Mouse (Mus musculus): Measurements from ENCODE around the gene Cym.

Gene Cym

DNA sequence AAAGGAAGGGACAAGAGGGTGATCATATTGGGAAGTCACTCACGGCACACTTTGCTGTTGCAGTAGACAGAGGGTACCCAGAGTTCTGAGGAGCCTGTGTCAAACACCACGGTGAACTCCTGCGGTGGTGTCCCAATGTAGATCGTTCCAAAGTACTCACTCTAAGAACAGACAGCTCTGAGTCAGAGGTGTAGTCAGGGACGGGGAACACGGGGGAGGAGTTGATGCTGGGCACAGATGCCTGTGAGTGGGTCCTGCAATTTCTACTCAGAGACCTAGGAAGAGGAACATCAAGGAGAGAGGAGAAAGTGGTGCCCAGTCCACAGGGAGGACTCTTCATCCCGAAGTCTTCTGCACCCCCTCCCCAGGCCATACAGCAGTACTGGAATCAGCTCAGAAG is 3.0 kb downstream of the Cym start:
- no peak for DNase-seq

DNA sequence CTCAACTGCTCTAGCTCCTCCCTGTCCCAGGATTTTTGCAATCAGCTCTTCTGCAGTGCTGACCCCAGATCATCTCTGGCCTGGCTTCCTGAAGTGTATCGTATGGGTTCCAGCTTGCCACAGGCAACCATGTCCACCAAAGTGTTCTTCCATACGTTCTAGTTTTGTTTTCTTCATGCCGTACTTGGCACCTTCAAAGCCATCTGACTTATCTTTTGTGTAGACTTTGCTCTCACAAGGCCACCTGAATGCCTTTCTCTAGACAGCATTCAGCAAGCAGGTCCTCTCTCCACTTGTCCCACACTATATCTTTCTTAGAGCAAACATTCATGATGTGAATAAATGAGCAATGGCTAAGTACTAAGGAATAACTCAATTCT is 4.4 kb downstream of the Cym start:
- no peak for DNase-seq

DNA sequence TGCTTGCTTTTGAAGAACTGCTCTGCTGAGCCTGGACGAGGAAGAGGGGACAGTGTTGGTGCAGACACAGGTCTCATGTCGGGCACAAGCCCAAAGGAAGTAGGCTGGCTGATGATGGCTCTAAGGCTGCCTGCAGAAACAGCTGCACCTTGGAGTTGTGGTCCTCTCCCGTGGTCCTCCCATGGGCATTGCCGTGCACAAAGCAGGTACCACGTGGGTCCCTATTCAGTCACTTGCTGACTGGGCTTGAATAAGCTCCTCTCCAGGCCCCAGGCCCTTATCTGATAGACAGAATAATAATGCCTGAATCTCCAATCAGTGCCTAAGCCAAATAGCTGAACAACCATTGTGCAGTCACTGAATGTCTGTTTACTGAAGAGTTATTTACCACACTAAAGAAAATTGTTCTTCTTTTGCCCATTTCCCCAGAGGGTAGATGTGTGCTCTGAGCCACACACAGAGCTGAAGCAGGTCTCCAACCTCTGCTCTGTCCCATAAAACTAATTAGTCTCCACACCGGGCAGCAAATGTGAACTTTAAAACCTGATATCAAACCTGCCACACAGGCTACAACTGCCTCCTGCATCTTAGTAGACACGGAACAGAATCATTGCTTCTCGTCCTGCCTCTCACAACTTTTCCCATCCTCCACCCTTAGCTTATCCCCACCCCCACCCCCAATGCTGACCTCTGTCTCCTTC is 5.0 kb downstream of the Cym start:
- no peak for DNase-seq

DNA sequence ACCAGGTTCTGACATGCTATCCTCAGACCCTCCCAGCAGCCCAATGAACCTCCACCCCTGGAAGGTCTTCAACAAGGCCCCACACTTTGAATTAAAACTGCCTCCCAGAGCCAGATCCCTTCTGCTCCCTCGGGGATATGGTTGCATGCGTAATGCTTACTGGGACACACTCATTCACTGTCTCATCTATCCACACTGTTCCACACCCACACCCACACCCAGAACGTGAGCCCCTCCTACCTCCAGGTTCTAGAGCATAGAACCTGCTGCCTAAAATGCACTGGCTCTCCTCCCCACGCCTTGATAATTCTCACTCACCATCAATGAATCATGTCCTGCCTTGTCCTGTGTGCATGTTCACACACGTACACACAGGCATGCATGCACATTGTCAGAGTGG is 6.9 kb downstream of the Cym start:
- DNase-seq, result no peak

DNA sequence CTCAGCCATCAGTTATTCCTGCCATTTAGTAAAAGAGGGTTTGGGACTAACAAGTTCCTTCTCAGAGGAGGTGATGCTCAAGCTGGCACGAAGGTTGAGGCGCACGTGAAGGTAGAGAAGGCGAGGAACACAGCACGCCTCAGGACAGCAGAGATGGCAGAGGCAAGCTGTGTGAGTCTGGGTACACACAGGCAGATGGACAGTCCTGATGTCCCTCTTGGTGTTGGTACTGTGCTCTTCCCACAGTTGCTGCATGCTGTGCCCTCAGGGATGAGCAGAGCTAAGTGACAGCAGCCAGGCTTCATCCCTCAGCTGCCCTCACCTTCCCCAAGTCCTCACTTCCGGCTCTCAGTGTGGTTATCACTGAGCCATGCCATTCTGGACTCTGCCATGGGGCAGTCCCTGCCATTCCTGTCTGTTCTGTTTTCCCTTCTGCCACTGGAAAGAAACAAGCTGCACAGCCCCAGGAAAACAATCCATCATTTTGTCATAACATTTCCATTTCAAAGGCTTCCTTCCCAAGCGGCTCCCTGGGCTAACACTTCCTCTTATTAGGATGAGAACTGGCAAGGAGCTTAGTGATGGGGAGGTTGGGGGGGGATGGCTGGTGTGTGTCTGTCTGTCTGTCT is 13.8 kb downstream of the Cym start:
- no peak for DNase-seq

DNA sequence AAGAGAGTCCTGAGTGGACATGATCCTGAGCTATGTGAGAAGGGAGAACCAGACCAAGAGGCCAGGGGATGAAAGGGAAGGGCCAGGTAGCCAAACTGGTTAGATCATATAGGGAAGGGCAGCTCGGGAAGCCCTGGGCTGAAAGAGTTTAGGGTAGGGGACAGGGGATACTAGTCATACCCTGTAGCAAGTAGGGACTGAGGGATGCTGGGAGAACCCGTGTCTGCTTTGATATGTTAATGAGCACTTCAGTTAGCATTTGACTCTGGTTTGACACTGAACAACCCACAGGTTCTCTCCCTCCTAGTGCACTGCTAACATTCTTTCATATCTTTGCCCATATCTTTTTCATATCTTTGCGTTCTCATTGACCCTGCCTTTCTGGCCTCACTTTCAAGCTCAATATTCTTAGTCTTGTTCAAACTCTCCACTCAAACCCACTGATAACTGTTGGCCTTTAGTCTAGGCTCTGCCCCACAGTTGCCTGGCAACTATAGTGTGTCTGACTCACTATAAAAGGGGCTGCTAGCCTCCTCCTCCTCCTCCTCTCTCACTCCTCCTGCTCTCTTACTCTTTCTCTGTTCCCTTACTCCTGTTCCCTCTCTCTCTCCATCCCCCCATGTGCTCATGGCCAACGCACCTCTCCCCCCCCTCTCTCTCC is 14.9 kb downstream of the Cym start:
- DNase-seq, result no peak

DNA sequence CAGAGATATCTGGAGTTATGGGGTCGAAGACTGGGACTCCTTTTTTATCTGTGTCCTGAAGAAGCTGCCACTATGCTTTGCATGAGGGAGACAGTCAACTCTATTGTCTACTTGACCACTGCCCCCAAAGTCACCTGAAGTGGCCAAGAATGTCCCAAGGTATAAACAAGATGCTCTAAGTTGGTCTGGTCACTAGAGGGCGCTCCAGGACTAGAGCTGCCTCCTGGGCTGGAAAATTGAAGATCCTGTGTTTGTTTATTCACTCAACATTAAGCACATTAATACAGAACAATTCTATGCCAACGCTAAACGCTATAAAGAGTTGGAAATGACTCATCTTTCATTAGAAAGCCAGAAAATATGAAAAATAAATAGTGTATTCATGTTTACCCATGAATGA is 15.5 kb downstream of the Cym start:
- DNase-seq, result peak; percentile 73 to 82

DNA sequence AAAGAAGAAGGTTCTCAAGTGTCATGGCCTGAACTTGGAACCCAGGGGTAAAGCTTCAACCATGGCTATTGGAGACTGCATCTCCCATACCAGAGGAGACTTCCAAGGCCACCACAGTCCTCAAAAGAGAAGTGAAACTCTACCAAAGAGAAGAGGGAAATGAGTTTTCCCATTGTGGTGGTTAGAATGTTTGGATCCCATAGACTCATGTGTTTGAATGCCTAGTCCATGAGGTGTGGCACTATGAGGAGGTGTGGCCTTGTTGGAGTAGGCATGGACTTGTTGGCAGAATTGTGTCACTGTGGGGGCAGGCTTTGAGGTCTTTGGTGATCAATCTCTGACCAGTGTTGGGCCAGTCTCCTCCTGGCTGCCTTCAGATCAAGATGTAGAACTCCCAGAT is 16.4 kb downstream of the Cym start:
- no peak for DNase-seq

DNA sequence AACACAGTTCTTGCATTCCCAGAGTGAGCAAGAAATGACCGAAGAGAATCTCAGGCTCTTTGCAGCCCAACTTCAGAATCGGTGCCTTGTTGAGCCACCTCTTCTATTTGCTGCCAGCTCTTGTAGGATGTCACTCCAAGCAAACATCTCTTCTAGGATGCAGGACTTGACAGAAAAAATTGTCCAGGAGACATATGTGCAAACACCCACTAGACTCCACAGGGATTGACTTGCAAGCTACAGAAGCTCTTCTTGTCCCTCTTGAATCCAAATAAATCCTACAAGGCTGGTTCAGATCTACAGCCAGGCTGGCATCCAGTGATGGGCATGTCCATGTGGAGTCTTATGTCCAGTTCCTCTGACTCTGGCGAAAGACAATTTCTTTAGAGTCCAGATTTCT is 17.1 kb downstream of the Cym start:
- no peak for DNase-seq

DNA sequence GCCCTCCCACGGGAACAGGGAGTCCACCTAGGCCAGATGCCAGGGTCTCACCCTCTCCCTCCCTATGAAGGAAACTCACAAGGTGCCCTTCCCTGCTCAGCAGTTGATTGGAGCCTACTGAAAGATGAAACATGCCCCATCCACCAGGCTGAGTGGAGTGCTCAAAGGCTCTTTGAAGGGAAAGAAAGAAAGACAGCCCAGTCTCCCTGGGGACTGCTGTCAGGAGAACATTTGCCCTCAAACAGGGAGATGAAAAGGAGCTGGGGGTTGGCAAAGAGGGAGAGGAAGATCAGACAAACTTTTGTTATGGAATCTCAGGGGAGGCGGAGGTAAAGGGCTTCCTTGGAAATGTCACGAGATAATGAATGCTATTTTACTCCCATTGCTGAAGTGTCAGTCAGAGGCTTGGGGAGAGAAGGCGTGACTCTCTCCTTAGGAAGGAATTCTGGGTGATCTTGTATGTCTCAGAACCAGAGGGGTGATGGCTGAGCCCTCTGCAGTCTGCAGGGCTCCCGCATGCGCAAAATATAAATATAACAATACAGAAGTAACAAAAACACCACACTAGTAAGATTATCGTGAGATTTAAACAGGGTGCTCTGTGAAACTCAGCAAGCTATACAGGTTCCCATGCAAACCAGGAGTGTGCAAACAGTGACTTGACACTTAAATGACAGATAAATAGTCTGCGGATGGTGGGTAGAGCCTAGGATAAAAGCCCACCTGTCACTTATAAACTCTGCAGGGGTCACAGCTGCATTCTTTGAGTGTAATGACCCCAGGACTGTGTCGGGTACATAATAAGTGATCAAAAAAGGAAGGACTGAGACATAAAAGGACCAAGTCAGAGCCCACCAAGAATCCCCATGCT is 20.0 kb downstream of the Cym start:
- no peak for DNase-seq

DNA sequence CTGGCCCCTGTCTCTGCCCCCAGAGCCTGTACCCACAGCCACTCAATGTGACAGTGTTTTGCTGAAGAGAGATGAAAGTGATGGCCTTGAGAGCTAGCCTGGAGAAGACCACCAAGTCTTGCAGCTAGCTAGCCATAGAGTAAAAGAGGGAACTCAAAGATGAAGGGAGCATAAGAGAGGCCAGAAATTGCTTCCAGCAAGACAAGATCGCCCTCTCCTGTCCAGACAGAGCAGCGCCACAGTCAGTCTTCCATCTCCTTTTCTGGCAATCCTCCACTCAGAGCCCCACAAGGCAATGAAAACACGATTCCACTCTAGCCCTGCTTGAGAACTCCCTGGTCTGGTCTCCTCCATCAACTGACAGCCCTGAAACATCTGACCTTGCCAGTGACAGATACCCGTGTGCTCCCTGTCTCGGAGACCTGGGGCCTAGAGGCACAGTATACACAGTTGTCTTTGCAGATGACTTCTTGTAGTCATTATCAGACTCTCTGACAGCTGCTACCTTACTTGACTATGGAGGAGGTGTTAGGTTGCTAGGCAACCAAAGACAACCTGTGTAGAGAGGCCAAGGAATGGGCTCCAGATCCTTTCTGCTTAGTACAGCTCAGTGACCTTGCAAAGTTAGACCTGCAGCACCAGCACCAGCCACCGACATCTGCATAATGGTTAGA is 33.2 kb downstream of the Cym start:
- peak; percentile 77 to 80 for DNase-seq

DNA sequence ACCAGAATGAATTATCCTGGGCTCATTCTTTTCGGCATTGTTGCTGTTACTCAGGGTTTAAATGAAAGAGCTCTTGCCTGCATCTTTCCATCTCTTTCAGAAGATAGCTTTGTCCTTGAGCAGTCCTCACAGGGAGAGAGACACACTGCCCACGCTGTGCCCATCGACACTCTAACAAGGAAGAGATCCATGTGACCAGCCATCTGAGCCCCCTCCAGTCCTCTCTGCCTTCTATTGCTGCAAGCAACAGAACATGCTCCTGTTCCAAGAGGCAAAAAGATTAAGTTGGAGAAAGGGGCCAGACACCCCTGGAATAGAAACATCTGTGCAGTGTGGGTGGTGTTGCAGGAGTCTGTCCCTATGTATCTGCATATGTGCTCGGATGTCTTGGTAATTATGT is 34.5 kb downstream of the Cym start:
- no peak for DNase-seq

DNA sequence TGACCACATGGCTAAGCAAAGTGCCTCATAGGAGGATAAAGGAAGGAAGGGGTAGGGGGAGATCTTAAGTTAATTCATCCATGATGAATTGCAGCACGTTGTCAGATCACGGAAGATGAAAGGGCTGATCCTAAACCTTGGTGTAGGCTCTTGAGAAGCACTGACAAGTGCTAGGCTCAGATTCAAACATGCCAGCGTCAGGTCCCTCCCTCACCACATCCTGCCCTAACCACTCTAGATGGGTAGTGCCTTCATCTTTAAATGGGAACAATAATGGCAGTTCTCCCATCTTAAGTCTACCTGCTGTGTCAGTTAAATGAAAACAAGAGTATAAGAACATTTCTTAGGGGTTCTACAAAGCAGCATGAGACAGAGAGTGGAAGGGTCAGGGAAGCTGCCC is 35.9 kb downstream of the Cym start:
- no peak for DNase-seq

DNA sequence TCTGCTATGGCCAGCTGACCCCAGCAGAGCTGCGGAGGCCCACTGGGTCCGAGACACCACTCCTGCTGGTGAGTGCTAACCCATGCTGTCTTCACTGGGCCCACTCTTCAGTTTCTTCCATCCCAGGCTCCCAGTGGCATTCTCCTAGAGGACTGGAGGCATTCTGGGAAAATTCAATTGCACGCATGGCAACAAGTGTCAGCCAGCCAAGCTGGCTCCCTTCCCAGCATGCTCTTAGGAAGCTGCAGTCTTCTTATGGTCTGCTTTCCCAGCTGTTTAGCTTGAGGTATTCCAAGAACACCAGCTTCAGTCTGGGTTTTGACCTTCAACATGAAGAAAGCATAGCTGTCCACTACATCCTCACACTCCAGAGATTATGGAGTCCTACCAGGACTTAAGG is 38.4 kb downstream of the Cym start:
- DNase-seq, result no peak

DNA sequence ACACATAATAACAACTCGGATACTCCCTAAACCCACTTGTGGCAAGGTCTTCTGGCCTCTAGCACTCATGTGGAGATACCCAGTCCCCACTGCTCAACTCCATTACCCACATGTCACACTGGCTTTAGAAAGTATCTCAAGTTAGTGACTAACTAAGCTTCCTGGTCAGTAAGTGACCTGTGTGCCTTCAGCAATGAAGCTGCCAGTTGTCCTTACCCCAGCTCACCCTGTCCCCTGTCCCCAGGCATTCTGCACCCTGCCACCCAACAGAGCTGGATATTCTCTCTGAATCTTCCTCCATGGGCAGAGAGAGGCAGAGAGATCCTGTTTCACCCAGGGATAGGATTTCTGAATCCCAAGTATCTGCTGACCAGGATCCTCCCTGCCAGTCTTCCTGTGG is 38.8 kb downstream of the Cym start, which contains the start of gene Kcna10:
Gene Kcna10 (plus strand): TSS at position 301 of the 400 bp plus-strand sequence.
- DNase-seq, result no peak

DNA sequence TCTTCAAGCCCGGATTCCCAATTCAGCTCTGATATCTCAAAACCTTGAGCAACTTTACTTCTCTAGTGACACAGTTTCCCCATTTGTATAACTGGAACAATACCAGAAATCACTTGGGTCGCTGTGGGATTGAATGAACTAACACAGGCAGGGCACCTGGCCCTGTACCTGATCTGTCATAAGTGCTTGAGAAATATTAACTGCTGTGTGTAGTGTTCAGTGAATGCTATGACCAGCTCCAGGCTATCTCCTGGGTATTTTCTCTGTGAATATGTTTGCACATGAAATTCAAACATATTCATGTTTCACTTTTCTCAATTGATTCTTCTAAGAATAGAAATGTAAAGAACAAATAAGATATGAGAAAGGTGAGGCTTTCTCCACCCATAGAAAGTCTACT is 40.7 kb downstream of the Cym start:
- DNase-seq, result no peak

DNA sequence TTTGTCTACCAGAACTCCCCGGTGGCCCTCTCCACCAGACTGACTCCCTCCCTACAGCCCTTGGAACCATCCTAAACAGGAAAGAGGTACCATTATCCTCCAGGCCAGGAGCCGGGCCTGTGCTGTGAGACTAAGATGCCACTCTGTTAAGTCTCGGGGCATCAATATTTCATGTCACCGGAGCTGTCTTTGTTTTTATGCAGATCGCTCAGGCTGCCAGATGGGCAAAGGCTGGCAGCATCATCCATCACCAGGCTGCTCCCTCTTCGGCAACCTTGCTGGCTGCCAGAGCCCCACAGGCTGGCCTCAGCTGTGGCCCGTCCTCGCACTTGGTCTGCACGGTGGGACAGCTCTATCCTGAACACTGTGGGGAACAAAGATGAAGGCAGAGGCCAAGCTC is 45.0 kb downstream of the Cym start:
- peak; percentile 68 to 74 for DNase-seq

DNA sequence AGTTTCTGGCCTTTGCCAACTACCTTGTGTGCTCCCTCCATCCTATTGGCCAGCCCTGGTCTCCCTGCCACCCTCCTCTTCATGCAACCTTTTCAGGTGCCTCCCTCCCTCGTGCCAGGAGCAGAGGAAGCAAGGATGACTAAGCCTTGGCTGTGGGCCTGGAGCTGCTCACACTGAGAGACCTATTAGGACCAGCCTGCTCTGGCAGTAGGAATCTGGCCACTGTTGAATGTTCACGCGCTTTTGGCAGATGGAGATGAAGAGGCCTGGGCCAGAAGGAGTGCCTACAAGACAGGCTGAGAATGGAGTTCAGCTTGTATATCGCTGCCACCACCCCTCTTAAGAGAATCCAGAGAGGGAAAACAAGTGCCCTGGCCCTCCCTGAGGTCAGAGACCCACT is 46.0 kb downstream of the Cym start:
- peak; percentile 98 for DNase-seq

DNA sequence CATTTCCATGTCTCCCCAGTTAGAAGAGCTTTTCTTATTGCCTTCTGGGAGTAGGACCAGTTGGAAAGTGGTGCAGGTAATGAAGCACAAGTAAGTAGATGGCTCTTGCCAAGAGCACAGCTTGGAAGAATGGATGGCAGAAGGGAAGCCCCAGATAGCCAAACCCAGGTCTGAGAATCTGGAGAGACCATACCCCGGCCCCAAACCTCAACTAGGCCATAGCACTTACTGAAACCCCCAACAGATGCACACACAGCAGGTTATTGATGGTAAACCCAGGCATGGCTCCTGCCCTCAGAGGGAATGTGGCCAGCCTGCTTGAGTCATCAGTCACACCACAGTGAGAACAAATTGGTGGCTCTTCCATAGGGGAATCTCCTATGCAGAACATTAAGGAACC is 49.0 kb downstream of the Cym start:
- DNase-seq, result peak; percentile 89 to 94

DNA sequence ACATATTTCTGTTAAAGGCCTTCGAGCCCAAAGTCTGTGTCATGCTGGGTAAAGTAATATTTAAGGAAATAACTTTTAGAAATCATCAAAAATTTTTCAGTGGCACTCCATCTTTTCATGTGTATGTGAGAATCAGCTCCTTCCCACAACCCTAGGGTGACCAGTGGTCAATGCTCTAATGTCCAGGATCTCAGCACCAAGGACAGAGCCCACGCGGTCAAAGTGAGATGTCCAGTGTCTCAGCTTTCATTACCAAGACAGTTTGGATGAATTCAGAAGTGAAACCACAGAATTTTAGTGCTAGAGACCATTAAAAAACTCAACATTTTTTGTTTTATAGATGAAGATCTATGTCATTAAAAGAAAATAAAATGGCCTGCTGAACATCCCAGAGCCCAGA is 49.6 kb downstream of the Cym start:
- no peak for DNase-seq

DNA sequence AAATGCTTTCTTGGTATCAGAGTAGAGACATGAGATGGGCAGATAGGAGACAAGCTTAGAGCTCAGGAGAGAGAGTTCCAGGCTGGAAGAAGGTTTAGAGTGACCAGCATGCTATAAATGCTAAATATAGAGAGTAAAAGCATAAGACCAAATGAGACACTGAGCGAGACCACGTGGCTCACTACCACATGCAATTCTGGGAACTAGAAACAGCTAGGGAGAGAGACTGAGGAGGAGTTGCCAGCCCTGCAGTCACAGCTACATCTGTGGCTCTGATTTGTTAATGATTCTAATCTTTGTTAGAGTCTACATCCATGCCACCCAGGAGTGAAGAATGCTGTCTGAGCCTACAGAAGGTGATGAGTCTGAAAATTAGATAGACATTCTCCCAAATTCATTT is 52.0 kb downstream of the Cym start:
- DNase-seq, result no peak

DNA sequence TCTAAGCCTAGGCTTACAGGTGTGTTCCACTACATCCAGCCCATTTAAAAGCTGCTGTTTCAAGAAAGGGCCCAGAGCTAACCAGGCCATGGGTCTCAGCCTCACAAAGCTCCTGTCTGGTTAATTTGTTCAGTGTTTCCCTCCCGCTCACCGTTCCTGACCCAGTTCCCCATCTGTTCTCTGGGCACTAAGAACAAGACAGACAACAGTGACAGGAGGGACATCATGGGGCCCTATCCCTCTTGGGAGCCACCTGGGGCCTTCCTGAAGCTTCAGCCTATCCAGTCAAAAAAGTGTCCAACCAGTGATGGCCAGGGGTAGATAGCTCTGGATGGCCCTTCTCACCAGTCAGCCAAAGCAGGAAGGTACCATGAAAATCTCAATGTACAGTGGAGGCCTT is 58.8 kb downstream of the Cym start:
- peak; percentile 71 to 72 for DNase-seq

Measured in cerebellum, postnatal 36 days (tissue).